Mouse (Mus musculus) thymus, postnatal 14 days (tissue): ENCODE measurements around the gene Prr29.
"Not testable (repeated sequence)": the region's sequence is repeated elsewhere in the genome, so short reads cannot be mapped to it uniquely, and the experiment has no call there.

Experiments used
- DNase-seq: peaks from one replicate; pipeline ENCODE4 v3.0.0; 2021

Gene Prr29

GRCm38 (mm10) chr11:106365366-106365765, at the start of gene Prr29:
Prr29 (plus strand) TSS chr11:106365472.
- no peak for DNase-seq

GRCm38 (mm10) chr11:106316416-106316815, 48.9 kb upstream of the Prr29 start:
- DNase-seq, result no peak

- peak; percentile 72 for DNase-seq
Observed at GRCm38 (mm10) chr11:106317801-106318200, 47.5 kb upstream of the Prr29 start.

DNA sequence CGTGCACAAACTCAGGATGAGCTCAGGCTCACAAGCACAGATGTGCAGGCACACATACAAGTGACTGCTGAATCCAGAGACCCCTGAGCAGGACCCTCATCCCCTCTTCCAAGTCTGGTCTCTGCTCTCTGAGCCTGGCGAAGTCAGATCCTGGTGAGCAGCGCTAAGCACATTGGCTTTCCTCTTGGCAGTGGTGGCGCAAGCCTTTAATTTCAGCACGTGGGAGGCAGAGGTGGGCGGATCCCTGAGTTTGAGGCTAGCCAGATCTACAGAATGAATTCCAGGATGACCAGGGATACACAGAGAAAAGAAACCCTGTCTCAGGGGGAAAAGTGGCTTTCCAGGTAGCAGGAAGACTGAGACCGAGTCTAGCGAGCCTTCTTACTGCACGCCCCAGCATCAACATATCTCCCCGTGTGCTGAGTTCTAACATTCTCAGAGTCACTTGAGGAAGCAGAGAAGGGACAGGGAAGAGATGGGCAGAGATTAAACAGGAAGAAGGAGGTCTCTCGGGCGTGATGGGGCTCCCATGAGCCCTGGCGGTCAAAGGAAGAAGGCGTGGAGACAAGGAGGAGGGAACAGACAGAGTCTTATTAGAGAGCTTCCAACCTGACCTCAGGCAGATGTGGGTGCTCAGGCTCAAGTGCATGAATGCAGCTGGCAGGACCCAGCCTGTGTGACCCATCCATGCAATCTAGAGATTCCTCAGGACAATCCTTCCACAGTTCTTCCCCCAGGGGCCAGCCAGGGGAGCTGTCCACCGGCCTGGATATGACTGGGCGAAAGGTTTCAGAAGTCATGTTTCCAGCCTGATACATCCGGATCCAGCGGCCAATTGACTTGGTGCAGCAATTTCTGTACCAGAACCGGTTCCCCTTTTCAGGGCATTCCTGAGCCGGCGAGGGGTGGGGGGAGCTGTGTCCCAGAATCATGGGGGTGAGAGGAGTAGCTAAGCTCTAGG, 46.6 kb upstream of the Prr29 start:
- peak; percentile 39 for DNase-seq

DNA sequence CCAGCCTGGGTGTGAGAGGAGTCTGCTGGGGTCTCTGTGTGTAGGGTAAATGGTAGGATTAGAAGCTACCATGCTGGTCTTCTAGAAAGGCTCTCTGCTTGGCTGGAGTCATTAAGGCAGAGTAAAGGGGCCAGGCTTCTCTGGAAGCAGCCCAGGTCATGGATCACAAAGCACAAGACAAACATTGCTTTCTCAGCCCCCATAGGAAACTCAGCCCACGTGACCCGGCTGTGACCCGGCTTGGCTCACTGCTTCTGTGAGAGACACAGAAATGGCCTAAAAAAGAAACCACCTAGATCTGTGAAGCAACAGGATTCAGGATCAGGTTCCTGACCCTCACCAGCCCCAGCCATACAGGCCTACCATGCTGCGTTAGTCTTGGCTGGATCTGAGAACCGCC, 40.4 kb upstream of the Prr29 start:
- DNase-seq, result no peak

GRCm38 (mm10) chr11:106325566-106326206, 39.6 kb upstream of the Prr29 start:
- peak; percentile 88 for DNase-seq

GRCm38 (mm10) chr11:106326475-106326874, 38.8 kb upstream of the Prr29 start:
- no peak for DNase-seq

DNA sequence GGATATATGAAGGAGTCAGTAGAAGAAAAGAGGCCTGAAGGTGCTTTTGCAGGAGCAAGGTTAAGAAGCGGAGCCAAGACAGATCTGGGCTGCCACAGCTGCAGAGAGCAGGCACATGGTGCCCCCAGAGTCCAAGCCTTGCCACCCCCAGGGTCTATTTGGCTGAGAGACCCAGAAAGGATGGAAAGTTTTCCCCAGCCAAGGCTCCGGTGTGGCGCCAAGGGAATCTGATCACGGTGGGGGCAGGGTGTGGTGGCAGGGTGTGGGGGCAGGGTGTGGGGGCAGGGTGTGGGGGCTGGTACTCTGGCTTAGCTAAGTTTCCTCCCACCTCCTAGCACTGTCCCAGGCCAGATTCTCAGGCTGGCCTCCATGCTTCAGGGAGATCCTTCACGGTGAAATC, 36.8 kb upstream of the Prr29 start:
- DNase-seq, result no peak

DNA sequence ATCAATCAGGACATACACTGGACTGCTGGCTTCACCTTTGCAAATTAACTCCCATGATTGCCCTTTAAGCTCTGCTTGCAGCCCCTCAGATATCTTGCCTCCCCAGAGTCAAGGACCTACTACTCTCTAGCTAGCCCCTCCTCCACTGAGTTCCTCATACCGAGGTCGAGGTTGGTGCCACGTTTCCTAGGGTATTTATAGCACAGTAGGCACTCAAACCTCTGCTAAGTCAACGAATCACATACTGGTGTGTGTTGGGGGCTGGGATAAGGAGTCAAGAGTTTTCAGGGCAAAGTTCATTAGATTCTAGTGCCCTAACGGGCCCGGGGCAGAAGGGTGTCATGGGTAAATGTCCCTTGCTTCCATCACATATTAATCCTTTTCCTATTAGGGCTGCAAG, 36.1 kb upstream of the Prr29 start:
- no peak for DNase-seq

- peak; percentile 78 for DNase-seq
Observed at GRCm38 (mm10) chr11:106329682-106330081, 35.6 kb upstream of the Prr29 start.

GRCm38 (mm10) chr11:106332458-106332857, 32.8 kb upstream of the Prr29 start:
- no peak for DNase-seq

- DNase-seq, result no peak
Observed at GRCm38 (mm10) chr11:106334066-106334465, 31.2 kb upstream of the Prr29 start.

DNA sequence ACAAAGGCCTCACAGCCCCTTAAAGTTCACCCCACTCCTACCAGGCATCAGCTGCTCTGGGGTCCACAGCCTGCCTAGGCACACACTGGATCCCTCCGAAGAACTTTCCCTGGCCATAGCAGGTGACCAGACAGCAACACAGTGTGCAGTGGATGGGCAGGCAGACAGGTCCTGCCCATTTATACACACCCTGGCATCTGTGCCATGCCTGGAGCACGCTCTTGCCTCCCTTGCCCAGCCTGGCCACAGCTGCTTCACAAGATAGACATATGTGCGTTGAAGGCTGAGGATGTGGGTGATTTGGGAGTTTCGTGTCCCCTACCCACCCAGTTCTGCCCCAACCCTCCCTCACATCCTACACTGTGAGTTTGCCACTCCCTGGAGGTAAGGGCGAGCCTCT, 27.2 kb upstream of the Prr29 start:
- DNase-seq, result no peak

DNA sequence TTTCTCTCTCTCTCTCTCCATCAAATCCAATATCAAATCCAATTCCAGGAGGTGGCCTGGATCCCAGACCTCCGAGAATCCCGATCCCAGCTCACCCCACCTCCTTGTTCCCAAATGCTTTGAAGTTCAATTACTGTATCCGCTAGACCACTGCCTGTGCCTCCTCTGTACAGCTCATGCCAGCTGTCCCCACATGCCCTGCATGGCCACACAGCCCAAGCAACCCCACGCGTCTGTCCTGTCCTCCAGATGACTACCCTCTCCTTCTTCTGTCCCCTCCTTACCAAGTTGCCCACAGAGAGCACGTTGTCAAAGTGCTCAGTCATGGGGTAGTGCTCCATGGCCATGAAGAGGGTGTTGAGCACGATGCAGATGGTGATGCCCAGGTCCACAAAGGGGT, 26.4 kb upstream of the Prr29 start:
- DNase-seq, result no peak

GRCm38 (mm10) chr11:106339323-106339722, 25.9 kb upstream of the Prr29 start:
- not testable (repeated sequence) for DNase-seq

- DNase-seq, result no peak
Observed at GRCm38 (mm10) chr11:106340990-106341520, 24.2 kb upstream of the Prr29 start.

GRCm38 (mm10) chr11:106344910-106345309, 20.4 kb upstream of the Prr29 start:
- no peak for DNase-seq

- DNase-seq, result no peak
Observed at GRCm38 (mm10) chr11:106349772-106350171, 15.5 kb upstream of the Prr29 start.

DNA sequence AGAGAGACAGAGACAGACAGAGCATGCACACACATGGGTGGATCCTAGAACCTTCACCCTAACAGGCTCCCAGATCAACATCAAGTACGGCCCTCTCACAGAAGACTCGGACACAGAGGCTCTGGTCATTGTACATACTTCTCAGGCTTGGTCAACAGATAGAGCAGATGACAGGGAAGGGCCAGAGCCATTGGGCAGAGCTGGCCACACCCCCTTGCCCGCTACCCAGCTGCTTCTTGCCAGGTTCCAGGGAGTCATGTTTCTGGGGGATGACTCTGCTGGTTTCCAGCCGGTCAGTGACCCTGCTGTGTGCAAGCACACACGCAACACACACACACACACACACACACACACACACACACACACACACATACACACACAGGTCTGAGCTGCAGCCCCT, 14.4 kb upstream of the Prr29 start:
- DNase-seq, result no peak

- DNase-seq, result no peak
Observed at GRCm38 (mm10) chr11:106351253-106351652, 14.0 kb upstream of the Prr29 start.

- no peak for DNase-seq
Observed at GRCm38 (mm10) chr11:106351941-106352340, 13.3 kb upstream of the Prr29 start.

GRCm38 (mm10) chr11:106353188-106353587, 12.1 kb upstream of the Prr29 start, which contains the start of gene Scn4a:
Scn4a (minus strand) TSS chr11:106353288.
- DNase-seq, result no peak

GRCm38 (mm10) chr11:106354181-106354580, 11.1 kb upstream of the Prr29 start:
- DNase-seq, result no peak
